Mouse (Mus musculus) limb, embryonic 14.5 days (tissue): Measurements from ENCODE around the gene Rbm6. TPM values are rescaled to one million over a fixed set of nuclear protein-coding genes. Genes with fewer than 3 reads are reported as not detected.
A peak's percentile ranks its signal among the peaks of the same experiment; 100 is the strongest.

Experiments
- ATAC-seq: fragments of 200-750 bp; cut with Nextera tagmentation; 2 replicates; pipeline ENCODE4 v1.8.0; 2017; ENCODE audit warnings: low read depth, moderate number of reproducible peaks, moderate TSS enrichment; ENCODE audit not compliant: low FRiP score
- DNase-seq: peaks from one replicate; pipeline ENCODE4 v3.0.0-alpha.2; 2015; ENCODE audit warnings: low spot score
- H3K27ac ChIP-seq: fragments of 300-500 bp; sonication (generic); replicated peaks from 2 replicates; pipeline ENCODE4 v1.5.1; 2014; ENCODE audit warnings: low read depth, mild to moderate bottlenecking, low read length, moderate library complexity, mixed read lengths
- H3K27me3 ChIP-seq: fragments of 300-500 bp; sonication (generic); 2 replicates; pipeline ENCODE4 v1.6.1; 2014; ENCODE audit warnings: low read length, mixed read lengths; ENCODE audit not compliant: control insufficient read depth, insufficient read depth
- H3K36me3 ChIP-seq: fragments of 300-500 bp; sonication (generic); 2 replicates; pipeline ENCODE4 v1.6.1; 2014; ENCODE audit warnings: mild to moderate bottlenecking, low read length, moderate library complexity, mixed read lengths; ENCODE audit not compliant: control insufficient read depth, insufficient read depth
- H3K4me1 ChIP-seq: fragments of 300-500 bp; sonication (generic); 2 replicates; pipeline ENCODE4 v1.6.1; 2014; ENCODE audit warnings: antibody characterized with exemption, low read length, mixed read lengths; ENCODE audit not compliant: control insufficient read depth, insufficient read depth
- H3K4me2 ChIP-seq: fragments of 300-500 bp; sonication (generic); replicated peaks from 2 replicates; pipeline ENCODE4 v1.6.1; 2014; ENCODE audit warnings: low read depth, mild to moderate bottlenecking, low read length, moderate library complexity; ENCODE audit not compliant: severe bottlenecking
- H3K4me3 ChIP-seq: fragments of 300-500 bp; sonication (generic); replicated peaks from 2 replicates; pipeline ENCODE4 v1.5.1; 2014; ENCODE audit warnings: low read length
- H3K9ac ChIP-seq: fragments of 300-500 bp; sonication (generic); 2 replicates; pipeline ENCODE4 v1.6.1; 2014; ENCODE audit warnings: mild to moderate bottlenecking, low read depth, low read length, moderate library complexity; ENCODE audit not compliant: severe bottlenecking
- H3K9me3 ChIP-seq: fragments of 300-500 bp; sonication (generic); 2 replicates; pipeline ENCODE4 v1.6.1; 2016; ENCODE audit warnings: low read length; ENCODE audit not compliant: control insufficient read depth
- POLR2A ChIP-seq: fragments of 200-500 bp; IDR thresholded peaks from 2 replicates; pipeline ENCODE4 v1.8.0; 2012; ENCODE audit warnings: inconsistent platforms, mild to moderate bottlenecking, moderate library complexity, borderline replicate concordance; ENCODE audit not compliant: insufficient read depth, insufficient read length; ENCODE audit errors: extremely low read depth
- WGBS: fragments of 180-500 bp; shearing (Covaris S2); extraction: QIAGEN DNeasy Blood & Tissue Kit; methylation state at CpG from one replicate; pipeline ENCODE4 v1.1.7; 2014; 5-methylcytosine and 5-hydroxymethylcytosine counted together
- polyA plus RNA-seq, 2 experiments: library from polyadenylated mRNA; depleted of rRNA in 1 of 2; stranded (reverse) in 1 of 2; unstranded in 1 of 2; fragments of >200 nt; fragmentation: Nextera tagmentation in 1 of 2; extraction: Ambion mirVana in 1 of 2; gene quantifications; 2 replicates each; pipeline versions ENCODE4 v1.2.1 to v1.2.3; 2012 to 2014

Rbm6 gene
- polyA plus RNA-seq, 2 experiments: 56.1 to 68.2 TPM

GRCm38 (mm10) chr9:107770374-107771290 is 102.4 kb downstream of the Rbm6 start, which contains the start of gene Rbm5:
Rbm5 (minus strand) TSS chr9:107770996.
- Histone ChIP-seq H3K9me3 (no peaks in the 10 kb centered on the region), H3K4me3 (peak within 1 kb of the TSS; percentile 85), H3K9ac (peak within 1 kb of the TSS; percentile 100), H3K4me2 (peak within 1 kb of the TSS; percentile 60), H3K36me3 (peaks cover 62% of the 10 kb centered on the region), H3K27ac (peak within 1 kb of the TSS; percentile 91), H3K4me1 (peaks cover 8% of the 10 kb centered on the region; the same call in 1 of the 2 replicates), H3K27me3 (no peaks in the 10 kb centered on the region)
- peak; percentile 58; the same call in 1 of the 2 replicates for TF ChIP-seq POLR2A
- WGBS: under 1% methylated on average over 59 of the region's 60 CpGs
- DNase-seq (peak; percentile 96), ATAC-seq (peak; percentile 100)

GRCm38 (mm10) chr9:107770037-107770373 is 103.0 kb downstream of the Rbm6 start:
- DNase-seq (no peak), ATAC-seq (no peak)
- peak overlapping the region; percentile 85 for H3K4me3 ChIP-seq
- H3K9ac ChIP-seq: peak overlapping the region; percentile 100
- no peaks in the 10 kb centered on the region for H3K9me3 ChIP-seq
- 4% methylated on average over 9 of the region's 9 CpGs for WGBS
- no peak for TF ChIP-seq POLR2A
- peaks cover 62% of the 10 kb centered on the region for H3K36me3 ChIP-seq
- H3K4me2 ChIP-seq: peak overlapping the region; percentile 60
- H3K4me1 ChIP-seq: peaks cover 8% of the 10 kb centered on the region; the same call in 1 of the 2 replicates
- no peaks in the 10 kb centered on the region for H3K27me3 ChIP-seq
- H3K27ac ChIP-seq: peak overlapping the region; percentile 91; the same call in 1 of the 2 replicates

- no peaks in the 10 kb centered on the region for H3K27me3 ChIP-seq
- TF ChIP-seq POLR2A: no peak
- H3K4me1 ChIP-seq: peaks cover 8% of the 10 kb centered on the region; the same call in 1 of the 2 replicates
- H3K9me3 ChIP-seq: no peaks in the 10 kb centered on the region
- WGBS: 26% methylated on average over 4 of the region's 4 CpGs
- H3K27ac ChIP-seq: no peak overlapping the region
- no peak for ATAC-seq
- peak overlapping the region; percentile 60 for H3K4me2 ChIP-seq
- no peak for DNase-seq
- H3K36me3 ChIP-seq: peaks cover 63% of the 10 kb centered on the region
- H3K4me3 ChIP-seq: peak overlapping the region; percentile 85
- H3K9ac ChIP-seq: peak overlapping the region; percentile 100
Measured at GRCm38 (mm10) chr9:107769445-107770000, 103.5 kb downstream of the Rbm6 start.

- no peaks in the 10 kb centered on the region for H3K27me3 ChIP-seq
- no peaks in the 10 kb centered on the region for H3K9me3 ChIP-seq
- ATAC-seq: no peak
- no peak overlapping the region for H3K9ac ChIP-seq
- TF ChIP-seq POLR2A: no peak
- peak overlapping the region; percentile 60 for H3K4me2 ChIP-seq
- H3K4me3 ChIP-seq: peak overlapping the region; percentile 85
- H3K36me3 ChIP-seq: peaks cover 63% of the 10 kb centered on the region
- H3K27ac ChIP-seq: no peak overlapping the region
- H3K4me1 ChIP-seq: peaks cover 8% of the 10 kb centered on the region; the same call in 1 of the 2 replicates
- DNase-seq: no peak
- 86% methylated on average over 5 of the region's 5 CpGs for WGBS
Measured at GRCm38 (mm10) chr9:107768851-107769250, 104.2 kb downstream of the Rbm6 start.

- Histone ChIP-seq H3K9ac (no peak overlapping the region), H3K4me3 (no peak overlapping the region), H3K9me3 (no peaks in the 10 kb centered on the region), H3K27ac (no peak overlapping the region), H3K27me3 (no peaks in the 10 kb centered on the region), H3K4me1 (no peaks in the 10 kb centered on the region), H3K36me3 (peaks cover 93% of the 10 kb centered on the region), H3K4me2 (no peak overlapping the region)
- DNase-seq: no peak
- WGBS: 94% methylated on average over 6 of the region's 6 CpGs
- ATAC-seq: no peak
- no peak for TF ChIP-seq POLR2A
Measured at GRCm38 (mm10) chr9:107759593-107759992, 113.4 kb downstream of the Rbm6 start.
